Mouse (Mus musculus) kidney, adult 18-20 months (tissue): ENCODE data around the gene Loxl4.

ENCODE experiments used
- DNase-seq: peaks from one replicate; pipeline ENCODE4 v3.0.0; 2021

The Loxl4 gene

DNA sequence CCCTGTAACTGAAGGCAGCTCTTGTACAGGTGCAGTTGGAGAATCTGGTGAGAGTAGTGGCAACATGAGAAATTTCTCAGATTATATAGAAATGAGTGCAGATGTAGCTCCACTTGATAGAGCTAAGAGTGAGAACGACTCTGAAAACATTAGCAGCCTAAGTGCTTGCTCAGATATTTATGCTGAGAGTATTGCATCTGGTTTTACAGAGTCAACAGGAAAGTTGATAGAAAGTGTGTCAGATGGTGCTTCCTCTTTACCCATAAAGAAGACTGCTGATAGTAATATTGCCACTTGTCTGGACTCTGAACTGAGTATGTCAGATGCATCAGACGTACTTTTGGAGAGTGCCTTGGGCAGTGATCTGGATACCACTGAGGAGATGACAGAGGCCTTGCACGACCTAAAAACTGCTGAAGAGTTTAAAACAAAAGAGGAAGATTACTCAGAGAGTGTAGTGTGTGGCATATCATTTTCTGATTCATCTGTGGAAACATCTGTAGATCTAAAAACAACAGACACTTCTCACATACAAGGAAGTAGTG lies 48.8 kb downstream of the Loxl4 start:
- no peak for DNase-seq

DNA sequence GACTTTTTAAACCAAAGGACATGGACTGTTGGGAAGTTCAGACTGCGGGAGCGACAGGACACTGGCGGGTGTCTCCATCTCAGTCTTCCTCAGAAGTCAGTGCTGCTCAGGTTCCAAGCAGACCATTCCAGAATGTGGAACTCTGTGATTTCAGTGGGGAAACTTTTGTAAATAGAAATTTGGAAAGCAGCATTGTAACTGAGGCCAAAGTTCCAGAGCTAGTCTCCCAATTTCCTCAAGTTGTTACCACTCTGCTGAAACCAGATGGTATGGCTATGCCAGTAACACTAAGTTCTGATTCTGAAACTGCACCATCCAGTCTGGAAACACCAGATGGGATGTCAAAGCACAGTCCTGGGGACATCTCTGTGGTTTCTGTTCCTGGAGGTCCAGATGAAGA lies 49.6 kb downstream of the Loxl4 start:
- DNase-seq = no peak

DNA sequence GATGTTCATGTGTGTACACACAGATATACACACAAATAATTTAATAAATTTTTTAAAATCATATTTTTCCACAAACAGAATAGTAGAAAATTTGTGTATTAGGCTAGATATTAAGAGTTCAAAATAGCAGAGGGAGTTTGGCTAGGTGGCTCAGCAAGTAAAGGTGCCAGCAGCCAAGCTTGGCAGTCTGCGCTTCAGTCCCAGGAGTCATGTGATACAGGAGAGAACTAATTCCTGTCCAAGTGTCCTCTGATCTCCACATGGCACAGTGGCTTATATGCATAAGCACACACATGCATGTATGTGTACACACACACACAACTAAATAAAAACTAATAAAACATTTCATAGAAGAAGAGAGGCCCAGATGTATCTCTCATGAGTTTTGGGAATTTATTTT lies 50.6 kb downstream of the Loxl4 start:
- no peak for DNase-seq

DNA sequence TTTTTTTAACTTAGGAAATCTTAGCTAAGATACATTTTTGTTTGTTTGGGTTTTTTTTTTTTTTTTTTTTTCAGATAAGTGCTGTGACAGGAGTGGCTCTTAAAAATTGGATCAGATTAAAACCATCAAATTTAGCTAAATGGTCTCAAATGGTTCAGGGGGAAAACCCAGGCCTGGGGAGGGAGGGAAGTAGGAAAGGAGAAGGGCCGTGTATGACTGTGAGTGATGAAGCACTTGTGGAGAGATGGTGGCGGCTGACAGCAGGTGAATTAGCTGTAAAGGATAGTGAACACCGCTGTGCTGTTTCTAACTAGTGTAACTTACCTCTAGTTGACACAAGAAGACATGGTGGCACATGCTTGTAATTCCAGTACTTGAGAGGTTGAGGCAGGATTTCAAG lies 53.9 kb downstream of the Loxl4 start:
- DNase-seq = no peak
